Mouse (Mus musculus) ovary, postnatal 10 days (tissue): ENCODE results near the gene Duox2.

ENCODE experiments used
- DNase-seq: peaks from one replicate; pipeline ENCODE4 v3.0.0; 2022; ENCODE audit warnings: low spot score

Duox2 gene

DNA sequence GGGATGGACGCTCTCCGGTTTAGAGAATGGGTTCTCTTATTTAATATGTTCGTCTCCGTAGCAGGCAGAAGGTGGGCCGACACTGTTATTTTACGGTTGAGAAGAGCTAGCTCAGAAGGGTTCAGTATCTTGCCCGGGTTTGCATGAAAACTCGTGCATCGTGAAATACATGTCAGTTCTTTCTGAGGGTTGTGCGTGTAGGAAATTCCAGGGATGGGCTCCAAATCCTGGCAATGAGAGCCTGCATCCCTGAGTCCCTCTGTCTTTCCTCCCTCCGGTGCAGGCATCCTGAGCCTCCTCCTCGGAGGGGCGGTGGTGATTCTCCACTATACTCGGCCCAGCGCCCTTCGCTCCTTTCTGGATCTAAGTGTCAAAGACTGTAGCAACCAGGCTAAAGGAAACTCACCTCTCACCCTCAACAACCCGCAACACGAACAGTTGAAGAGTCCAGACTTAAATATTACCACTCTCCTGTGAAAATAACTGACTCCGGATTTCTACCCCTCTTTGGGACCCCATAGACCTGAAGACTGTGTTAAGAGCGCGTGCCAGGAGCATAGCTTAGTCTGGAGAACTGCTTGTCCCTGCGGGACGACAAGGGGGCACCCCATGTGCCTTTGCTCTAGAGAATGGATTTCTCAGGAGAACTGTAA, 3.8 kb upstream of the Duox2 start:
- DNase-seq = no peak

DNA sequence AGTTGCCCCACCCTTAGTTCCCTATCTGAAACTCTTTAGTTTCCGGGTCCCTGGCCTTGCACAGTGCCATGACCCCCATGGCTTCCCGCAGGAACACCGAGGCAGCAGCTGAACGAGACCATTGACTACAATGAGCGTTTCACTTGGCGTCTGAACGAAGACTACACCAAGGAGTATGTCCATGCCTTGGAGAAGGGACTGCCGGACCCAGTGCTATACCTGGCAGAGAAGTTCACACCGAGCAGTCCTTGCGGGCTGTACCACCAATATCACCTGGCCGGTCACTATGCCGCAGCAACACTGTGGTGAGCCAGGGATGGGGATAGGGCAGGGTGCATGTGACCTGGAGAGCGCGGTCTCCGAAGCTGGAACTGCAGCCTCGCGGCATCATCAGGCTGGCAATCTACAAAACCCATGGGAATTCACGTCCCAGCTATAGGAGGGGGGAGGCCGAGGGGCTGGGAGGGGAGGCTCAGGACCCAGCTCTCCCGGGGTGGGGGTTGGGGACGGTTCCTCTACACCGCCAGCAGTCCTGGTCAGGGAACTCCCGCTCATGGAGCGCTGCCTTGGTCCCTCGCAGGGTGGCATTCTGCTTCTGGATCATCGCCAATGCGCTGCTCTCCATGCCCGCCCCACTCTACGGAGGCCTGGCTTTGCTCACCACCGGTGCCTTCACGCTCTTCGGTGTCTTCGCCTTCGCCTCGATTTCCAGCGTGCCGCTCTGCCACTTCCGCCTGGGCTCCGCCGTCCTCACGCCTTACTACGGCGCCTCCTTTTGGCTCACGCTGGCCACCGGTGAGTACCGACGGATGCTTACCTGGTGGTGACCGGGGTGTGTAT, 3.1 kb upstream of the Duox2 start:
- no peak for DNase-seq

DNA sequence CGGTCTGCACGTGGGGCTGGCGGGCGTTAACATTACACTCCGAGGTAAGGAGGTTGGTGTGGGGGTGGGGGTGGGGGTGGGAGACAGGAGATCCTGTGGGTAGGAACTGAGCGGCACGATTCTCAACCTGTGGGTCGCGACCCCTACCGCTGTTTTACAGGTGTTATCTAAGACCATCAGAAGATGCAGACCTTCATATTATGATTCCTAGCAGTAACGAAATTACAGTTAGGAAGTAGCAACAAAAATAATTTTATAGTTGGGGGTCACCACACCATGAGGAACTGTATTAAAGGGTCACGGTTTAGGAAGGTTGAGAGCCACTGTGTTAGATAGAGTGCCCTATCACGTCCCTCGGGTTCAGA, 2.4 kb upstream of the Duox2 start:
- no peak for DNase-seq

DNA sequence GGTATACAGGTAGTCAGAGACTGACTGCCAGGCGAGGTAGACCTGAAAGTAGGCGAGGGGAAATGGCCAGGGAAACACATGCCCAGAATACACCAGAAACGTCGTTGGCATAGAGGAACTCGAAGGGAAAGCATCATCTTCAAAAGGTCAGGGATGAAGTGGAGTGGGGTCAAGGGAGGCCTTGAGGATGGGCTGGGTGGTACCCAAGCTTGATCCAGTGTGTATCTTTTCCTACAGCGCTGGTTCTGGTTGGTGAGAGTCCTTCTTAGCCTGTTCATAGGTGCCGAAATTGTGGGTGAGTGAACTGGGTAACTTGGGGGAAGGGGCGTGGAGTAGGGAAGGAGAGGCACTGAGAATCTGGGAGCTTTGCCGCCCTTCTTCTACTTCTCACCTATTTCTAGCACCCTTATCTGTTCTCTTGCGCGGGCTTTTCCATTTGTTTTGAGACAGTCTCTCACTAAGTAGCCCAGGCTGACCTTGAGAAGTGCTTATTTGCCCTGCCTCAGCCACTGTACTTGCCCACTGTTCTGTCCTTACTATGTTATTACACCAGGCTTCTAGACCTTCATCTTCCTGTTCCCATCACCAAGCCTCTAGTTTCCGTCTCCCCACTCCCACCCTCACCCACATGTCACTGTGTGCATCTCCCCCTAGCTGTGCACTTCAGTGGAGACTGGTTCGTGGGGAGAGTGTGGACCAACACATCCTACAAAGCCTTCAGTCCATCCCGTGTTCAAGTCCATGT, 1.8 kb upstream of the Duox2 start:
- no peak for DNase-seq

DNA sequence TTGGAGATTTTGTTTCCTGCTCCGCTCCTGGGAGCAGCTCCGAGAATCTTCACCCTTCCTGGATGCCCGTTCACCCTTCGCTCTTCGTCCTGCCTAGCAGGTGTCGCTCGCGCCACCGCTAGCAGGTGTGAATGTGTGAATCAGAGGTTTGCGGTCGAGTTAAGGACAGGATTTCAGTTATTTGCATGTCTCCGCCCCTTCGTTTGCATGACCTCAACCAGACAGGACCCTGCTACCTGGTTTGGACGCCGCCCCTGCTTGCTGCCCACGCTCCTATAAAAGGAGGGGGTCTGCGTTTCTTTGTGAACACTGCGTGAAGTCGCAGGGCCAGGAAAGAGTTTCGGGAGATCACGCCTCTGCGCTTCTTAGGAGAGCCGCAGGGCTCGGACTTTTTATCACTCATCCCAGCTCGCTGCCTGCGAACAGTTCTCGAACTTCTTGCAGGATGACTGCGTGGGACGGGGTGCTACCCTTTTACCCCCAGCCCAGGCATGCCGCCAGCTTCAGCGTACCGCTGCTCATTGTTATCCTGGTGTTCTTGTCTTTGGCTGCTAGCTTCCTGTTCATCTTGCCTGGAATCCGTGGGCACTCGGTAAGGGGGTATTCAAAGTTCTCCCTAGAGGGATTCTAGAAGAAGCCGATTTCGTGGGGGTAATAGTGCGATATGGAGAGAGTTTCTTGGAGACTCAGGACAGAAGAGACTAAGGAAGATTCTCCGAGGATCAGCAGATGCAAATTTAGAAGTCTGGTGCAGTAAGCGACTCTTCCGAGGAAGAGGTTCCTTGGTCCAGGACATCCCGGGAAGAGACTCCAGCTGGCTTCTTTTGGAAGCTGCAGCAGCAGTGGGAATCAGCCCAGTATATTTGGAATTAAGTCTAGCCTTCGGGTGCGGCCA, 594 bp upstream of the Duox2 start, which contains the start of gene Duoxa2:
Gene Duoxa2, plus strand, starts transcription at position 305 of the 895 bp plus-strand sequence.
- no peak for DNase-seq

DNA sequence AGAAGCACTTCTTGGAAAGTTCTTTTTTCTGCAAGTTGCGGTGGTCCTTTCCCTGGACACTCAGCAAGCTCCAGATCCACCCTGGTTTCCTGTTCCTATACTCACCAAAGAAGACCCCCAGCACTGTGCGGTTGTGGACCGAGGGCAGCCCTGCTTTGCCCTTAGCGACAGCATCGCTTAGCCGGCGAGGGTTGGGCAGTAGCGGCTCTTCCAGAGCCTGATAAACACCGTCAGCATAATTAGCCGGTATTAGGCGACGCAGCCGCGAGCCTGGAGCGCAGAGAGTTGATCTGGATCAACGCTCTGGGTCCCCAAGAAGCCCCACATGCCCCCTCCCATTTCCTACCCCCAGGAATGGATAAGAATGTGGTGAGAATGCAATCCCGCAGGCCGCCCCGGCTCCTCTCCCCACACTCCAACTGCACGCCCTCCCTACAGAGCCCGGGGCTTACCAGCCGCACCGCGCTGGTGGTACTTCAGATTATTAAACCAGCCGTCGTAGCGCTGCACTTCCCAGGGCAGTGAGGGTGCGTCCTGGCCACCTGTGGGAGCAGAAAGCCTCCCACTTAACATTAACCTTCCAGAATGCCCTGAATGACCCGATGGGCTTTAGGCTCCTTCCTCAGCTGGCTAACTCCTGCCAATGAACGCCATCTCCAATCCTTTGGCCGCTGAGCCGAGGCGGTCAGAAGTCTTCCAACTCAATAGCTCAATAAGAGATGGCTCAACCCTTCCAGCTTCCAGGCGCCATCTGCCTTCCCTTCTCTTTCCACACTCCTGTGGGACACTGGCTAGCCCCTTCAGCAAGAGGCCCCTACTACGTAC, 766 bp downstream of the Duox2 start:
- DNase-seq = no peak

DNA sequence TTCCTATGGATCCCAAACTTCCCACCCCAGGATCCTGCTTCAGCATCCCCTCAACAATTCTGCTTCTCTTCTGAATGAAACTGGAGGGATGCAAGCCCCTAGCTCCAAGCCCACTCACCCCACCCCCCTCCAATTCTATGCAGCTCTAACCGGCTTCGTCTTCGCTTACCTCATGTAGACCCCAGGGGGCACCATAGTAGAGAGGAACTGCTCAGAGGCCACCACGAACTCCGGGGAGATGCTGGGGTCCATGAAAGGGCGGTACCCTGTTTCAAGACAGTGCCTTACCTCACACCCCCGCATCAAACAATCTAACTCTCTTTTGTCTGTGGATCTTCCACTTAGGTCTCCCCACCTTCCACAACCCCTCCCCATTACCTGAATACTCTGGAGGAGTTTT, 3.3 kb downstream of the Duox2 start:
- no peak for DNase-seq

DNA sequence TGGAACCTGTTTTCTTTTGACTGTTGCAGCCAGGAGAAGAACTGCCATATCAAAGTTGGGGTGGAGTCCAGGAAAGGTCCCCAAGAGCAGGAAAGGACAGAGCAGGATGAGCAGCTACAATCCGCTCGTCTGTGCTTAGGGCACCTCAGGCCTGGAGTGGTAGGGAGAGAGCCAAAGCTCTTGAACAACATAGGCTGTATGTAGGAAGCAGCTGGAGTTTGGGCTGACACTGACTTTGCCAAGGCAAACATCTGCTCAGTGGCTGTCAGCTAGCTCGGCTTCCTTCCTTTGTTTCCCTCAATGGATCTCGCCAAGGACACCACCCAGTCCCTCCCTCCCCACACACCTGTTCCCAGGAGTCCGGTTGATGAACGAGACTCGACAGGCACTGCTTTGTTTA, 12.1 kb downstream of the Duox2 start:
- no peak for DNase-seq

DNA sequence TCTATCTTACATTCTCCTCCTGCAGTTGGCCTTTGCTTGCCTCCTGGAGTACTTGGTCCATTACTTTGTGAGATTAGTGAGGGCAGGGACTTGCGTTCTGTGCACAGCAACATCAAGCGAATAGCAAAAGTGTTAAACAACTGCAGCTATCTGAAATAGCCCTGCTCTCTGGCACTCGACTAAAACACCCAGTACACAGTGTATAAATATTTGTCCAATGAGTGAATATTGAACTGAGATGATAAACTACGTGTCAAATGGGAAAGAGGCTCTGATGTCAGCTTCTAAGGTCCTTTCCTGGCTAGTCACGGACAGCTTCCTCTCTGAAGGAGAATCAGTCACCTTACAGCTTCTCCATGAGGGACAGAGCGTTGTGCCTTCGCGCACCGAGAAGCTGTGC, 14.2 kb downstream of the Duox2 start:
- no peak for DNase-seq

DNA sequence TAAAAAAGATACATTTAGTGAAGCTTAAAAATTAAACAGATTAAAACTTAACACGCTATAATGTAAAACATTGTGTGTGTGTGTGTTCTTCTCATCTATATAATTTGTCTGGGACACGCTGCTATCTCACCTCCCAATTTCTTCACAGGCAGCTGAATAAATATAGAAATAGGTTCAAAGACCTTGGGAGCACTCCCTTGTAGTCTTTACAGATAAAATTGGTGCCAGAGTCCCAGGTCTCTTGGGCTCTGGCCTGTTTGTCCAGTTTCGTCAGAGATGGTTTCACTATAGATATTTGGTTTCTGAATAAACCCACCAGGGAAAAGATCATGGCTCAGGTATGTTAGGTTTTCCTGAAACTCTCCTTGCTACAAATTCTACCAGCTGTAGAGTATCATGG, 19.5 kb downstream of the Duox2 start:
- DNase-seq = no peak

DNA sequence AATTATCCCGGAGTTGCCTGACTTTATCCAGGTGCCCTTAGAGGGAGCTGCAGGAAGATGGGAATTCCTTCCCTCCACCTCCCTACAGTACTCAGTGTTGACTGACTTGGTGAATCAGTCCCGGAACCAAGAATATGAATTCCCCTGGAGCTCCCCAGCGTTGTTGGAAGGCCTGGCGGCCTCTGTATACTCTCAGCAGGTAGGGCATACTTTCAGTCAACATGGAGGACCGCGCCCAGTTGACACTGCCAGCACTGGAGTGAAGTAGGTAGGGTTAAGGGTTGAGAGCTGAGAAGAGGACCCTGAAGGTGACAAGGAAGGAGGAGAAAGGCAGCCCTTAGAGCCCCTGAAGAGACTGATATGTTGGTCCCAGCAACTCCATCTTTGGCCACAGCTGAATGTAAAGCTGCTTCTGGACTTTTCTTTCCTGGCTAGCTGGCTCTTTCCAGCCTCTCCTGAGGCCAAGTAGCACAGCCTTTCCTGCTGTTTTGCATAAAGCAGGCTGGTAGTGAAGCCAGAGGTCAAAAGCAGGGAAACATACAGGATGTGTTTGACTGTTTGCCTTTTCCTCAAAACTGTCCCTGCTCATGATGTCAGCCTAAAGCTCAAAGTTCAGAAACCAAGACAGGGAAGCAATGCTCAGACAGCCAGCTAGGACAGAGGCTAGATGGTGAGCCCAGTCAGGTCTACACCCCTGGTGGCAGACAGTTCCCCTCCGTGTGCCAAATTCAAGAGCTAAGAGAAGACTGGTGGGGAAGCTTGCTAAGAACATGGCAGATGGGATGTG, 31.6 kb downstream of the Duox2 start:
- no peak for DNase-seq

DNA sequence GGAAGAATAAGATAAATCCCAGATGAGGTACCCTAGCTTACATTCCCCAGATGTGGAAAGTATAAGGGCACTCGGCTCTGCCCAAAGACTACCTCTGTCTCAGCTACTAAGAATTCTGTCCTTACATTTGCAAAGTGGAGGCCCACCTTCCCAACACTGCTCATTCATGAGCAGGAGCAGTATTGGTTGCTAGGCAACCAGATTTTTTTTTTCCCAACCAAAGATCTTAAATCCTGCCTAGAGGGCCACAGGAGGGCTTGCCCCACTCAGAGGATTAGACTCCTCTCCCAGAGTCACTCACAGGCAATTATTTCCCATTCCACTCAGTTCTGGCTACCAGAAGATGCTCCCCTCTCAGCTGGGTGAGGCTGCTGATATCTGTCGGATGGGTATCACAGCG, 33.6 kb downstream of the Duox2 start:
- no peak for DNase-seq

DNA sequence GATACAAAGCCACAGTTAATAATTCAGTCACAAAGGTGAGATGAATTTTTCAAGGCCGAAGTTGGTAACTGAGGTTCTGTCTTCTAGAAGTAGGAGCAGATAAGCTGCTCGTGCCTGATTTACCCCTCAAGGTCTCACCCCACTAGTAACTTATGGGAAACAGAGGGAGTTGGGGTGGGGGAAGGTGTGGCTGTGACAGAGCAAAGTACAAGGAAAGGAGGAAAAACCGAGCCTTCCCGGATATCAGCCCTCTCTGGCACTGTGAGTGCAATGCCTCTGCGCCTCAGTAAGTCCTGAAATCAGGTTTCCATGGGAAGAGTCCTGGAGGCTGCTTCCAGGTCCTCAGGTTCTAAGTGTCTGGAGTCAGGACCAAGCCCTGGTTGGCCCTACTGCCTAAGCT, 37.5 kb downstream of the Duox2 start:
- no peak for DNase-seq

DNA sequence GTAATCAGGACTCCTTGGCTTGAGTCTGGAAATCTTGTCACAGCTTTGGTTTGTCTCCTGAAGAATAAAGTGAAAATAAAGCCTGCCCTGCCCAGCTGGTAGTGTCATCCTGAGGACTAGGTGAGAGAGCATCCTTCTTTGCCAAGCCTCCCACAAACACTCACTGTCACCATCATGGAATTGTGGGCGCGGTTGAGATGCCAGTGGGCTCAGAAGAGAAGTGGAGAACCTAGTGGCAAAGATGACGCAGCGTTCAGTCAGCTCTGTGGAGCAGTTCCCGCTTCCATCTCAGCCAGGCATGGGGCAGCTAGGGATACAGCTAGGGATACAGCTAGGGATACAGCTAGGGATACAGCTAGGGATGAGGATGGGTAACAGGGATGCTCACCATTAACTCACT, 42.3 kb downstream of the Duox2 start:
- DNase-seq = no peak

DNA sequence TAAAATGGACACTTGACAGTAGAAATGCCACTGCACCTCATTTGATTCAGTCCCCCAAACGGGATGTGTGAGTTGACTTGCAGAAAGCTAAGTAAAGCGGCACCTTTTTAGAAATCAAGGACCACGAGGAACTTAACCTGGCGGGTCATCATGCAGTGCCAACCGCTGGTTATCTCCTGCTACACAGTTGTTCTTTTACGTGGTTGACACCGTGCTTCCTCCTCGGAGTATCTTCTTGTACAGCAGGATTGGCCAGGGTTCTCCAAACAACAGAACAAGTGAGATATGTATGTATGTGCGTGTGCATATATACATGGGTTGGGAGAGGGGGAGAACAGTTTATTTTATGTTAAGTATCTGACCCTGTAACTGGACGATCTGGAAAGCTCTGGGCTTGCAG, 50.5 kb downstream of the Duox2 start:
- DNase-seq = no peak

DNA sequence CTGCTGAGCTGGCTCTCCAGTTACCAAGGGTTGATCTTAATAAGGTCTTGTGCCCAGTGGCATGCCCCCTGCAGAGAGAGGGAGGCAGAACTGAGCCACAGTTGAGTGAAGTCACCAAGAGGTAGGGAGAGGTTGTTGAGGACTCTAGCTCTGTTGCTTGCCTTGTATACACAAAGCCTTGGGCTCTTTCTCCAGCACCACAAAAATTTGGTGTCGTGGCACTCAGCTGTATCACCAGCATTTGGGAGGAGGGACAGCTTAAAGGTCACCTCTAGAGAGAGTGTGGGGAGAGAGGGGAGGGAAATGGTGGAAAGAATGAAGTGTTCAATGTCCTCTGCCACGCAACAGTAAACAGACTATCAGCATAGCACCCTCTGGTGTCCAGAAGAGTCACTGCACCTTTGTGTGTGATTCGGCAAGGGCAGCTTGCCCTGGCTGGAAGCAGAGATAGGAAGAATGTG, 54.5 kb downstream of the Duox2 start:
- DNase-seq = peak; percentile 17

DNA sequence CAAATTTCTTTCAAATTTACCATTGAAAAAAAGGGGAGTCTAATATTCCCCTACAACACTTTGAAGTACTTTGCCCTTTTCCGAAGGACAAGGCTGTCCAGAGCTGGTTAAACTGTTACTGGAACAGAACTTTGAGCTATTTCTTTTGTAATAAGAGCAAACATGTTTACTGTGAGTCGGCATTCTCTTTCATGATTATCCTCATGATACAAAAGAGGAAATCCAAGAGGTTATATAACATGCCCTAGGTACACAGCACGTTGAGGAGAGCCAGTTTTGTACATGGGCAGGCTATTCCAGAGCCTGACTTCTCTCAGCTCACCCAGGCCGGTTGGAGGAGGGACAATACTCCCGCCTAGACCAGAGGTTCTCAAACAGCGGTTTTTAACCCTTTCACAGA, 56.3 kb downstream of the Duox2 start:
- no peak for DNase-seq

DNA sequence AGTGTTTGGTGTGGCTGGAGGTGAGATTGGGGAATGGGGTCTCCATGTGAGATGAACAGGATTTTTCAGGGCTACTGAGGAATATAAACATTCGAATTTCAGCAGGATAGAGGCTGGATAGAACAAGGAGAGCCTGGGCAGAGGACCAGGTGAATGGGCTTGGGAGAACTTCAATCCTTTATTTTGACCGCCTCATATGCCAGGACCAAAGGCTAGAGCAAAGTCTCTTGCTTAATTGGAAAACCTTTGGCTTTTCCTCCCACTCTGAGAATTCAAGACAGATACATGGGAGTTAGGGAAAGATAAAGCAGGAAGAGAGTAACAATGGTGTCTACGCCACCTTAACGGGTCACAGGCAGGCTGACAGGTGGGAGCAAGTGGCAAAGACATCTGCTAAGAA, 57.0 kb downstream of the Duox2 start:
- no peak for DNase-seq

DNA sequence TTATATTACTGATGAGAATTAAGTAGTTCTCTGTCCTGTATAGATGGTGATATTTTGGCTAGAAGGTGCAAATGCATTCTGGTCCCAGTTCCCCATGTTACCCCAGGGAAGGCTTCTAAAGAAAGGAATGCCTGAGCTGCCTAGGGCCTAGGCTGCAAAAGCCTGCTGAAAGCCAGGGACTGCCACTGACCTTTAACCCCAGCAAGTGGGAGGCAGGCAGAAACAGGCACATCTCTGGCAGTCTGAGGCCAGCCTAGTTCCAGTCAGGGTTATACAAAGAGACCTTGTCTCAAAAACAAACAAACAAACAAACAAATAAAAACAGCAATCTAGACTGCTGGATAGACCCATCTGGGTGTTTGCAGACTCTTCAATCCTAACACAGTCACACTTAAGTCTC, 57.5 kb downstream of the Duox2 start:
- DNase-seq = no peak

DNA sequence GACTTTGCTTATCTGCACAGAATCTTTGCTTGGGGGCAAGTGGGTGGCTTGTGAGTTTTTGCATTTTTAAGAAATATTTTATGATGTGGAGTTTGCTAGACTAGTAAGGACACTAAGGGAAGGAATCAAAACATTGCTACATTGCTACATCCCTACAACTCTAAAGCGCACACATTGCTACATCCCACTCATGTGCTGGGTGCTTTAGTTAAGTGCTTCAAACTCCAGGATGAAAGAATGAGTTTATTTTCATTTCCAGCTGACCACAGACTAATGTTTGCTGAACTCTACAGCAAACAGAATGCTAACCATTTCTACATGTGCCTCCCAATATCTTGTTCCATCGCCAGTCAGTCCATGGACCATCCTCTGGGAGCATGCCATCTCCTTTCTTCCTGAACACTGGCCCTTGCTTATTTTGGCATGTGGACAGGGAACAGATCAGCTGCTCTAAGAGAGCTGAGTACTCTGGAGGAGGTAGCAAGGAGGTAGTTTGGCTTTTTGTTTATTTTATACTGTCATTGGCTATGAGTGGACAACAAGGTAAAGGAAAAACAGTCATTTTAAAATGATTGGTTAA, 60.3 kb downstream of the Duox2 start:
- no peak for DNase-seq
